Mouse (Mus musculus): Measurements from ENCODE around the gene Mob3b. TPM values are rescaled to one million over a fixed set of nuclear protein-coding genes. Genes with fewer than 3 reads are reported as not detected.

Gene Mob3b
- polyA plus RNA-seq, 1 experiment from 2014 or later = 9.3 TPM

DNA sequence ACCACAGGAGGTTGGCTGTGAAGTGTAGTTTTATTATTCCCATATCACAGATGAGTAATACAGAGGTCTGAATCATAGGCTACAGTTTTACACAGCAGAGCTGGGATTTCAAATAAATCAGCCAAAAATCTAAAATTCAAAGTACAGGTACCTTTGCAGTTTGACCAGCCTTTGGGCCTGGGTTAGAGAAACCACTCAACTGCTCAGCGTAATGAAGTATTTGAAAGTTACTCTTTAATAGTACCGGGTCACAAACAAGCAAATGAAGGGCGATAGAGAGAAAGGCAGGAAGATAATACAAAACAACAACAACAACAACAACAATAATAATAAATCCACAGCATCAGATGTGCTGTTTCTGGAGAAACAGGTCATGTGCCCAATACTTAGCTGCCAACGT, 169.7 kb downstream of the Mob3b start:
- Histone ChIP-seq H3K27me3 (ENCODE audit: control insufficient read depth, insufficient read depth, low read length) (no peaks in the 10 kb centered on the region), H3K27ac (ENCODE audit: low read depth, low read length) (no peak overlapping the region), H3K9me3 (ENCODE audit: control insufficient read depth, low read length) (no peaks in the 10 kb centered on the region), H3K4me3 (ENCODE audit: low read depth, low read length) (no peak overlapping the region), H3K9ac (ENCODE audit: low read length) (no peak overlapping the region), H3K4me1 (ENCODE audit: control insufficient read depth, insufficient read depth, low read length) (peaks cover 8% of the 10 kb centered on the region), H3K4me2 (ENCODE audit: low read depth) (no peak overlapping the region), H3K36me3 (ENCODE audit: control insufficient read depth, insufficient read depth, low read length) (no peaks in the 10 kb centered on the region)
- DNase-seq (ENCODE audit: low spot score) (no peak), ATAC-seq (ENCODE audit: insufficient read depth, low FRiP score, low TSS enrichment) (no peak)
- 91% methylated on average over 4 of the region's 4 CpGs for WGBS

DNA sequence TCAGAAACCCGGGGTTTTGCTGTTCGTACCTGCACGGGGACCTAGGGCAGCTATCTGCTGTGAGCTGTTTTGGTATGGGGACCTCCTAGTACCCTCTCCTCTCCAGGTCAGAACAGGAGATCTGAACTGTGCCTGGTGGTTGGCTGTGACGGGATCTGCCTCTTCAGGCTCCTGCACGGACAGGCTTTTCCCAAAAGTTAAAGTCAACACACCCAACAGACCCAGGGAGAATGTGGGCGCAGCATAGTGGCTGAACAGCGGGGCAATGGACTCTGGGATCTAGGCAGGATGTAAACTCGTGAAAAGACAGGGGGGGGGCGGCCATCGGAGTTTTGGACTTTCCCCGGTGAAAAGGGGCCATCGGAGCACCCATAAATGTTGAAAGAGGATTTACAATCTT, 170.2 kb downstream of the Mob3b start:
- Histone ChIP-seq H3K4me2 (ENCODE audit: low read depth) (no peak overlapping the region), H3K36me3 (ENCODE audit: control insufficient read depth, insufficient read depth, low read length) (no peaks in the 10 kb centered on the region), H3K27me3 (ENCODE audit: control insufficient read depth, insufficient read depth, low read length) (no peaks in the 10 kb centered on the region), H3K4me1 (ENCODE audit: control insufficient read depth, insufficient read depth, low read length) (peaks cover 3% of the 10 kb centered on the region), H3K9ac (ENCODE audit: low read length) (no peak overlapping the region), H3K9me3 (ENCODE audit: control insufficient read depth, low read length) (no peaks in the 10 kb centered on the region), H3K27ac (ENCODE audit: low read depth, low read length) (no peak overlapping the region), H3K4me3 (ENCODE audit: low read depth, low read length) (no peak overlapping the region)
- no peak for ATAC-seq (ENCODE audit: insufficient read depth, low FRiP score, low TSS enrichment)
- WGBS = 84% methylated on average over 12 of the region's 12 CpGs
- DNase-seq (ENCODE audit: low spot score) = no peak

DNA sequence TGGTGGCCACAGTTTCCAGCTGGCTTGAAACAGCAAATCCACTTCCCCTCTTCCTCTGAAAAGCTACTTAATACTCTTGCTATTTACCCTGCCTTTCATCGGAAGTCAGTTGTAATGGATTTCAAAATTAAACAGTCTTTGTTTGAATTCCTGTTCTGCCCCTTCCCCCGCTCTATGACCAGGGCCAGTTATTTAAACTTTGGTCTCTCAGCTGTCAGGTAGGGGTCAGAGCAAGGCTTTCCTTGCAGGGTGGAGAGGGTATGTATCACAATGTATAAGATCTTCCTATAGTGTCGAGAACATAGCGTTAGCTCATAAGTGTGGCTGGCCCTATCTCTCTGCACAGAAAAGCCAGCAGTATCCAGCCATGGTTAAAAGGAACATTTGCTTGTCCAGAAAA, 170.6 kb downstream of the Mob3b start:
- H3K36me3 ChIP-seq (ENCODE audit: control insufficient read depth, insufficient read depth, low read length) = no peaks in the 10 kb centered on the region
- no peak overlapping the region for H3K4me3 ChIP-seq (ENCODE audit: low read depth, low read length)
- peaks cover 2% of the 10 kb centered on the region; the same call in 1 of the 2 replicates for H3K4me1 ChIP-seq (ENCODE audit: control insufficient read depth, insufficient read depth, low read length)
- ATAC-seq (ENCODE audit: insufficient read depth, low FRiP score, low TSS enrichment) = no peak
- no peaks in the 10 kb centered on the region for H3K9me3 ChIP-seq (ENCODE audit: control insufficient read depth, low read length)
- no peak overlapping the region for H3K27ac ChIP-seq (ENCODE audit: low read depth, low read length)
- WGBS = 88% methylated on average over 4 of the region's 4 CpGs
- H3K27me3 ChIP-seq (ENCODE audit: control insufficient read depth, insufficient read depth, low read length) = no peaks in the 10 kb centered on the region
- H3K9ac ChIP-seq (ENCODE audit: low read length) = no peak overlapping the region
- no peak for DNase-seq (ENCODE audit: low spot score)
- no peak overlapping the region for H3K4me2 ChIP-seq (ENCODE audit: low read depth)

DNA sequence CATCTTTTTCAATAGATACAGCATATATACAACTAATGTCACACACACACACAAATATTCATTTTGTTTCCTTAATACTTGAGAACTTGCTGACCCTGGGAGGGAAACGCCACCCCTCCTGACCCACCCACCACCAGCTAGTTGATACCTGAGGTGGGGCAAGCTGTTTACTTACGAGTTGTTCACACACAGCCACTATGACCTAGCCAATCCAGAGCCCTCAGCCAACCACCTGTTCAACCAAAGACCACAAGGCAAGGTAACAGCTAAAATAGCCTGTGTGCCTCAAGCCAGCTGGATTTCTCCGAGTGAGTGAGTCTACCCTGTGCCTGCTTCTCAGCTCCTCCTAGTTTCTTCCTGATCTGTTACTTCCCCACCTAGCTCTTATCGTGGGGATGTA, 172.9 kb downstream of the Mob3b start:
- H3K36me3 ChIP-seq (ENCODE audit: control insufficient read depth, insufficient read depth, low read length) = no peaks in the 10 kb centered on the region
- peaks cover 8% of the 10 kb centered on the region; the same call in 1 of the 2 replicates for H3K4me1 ChIP-seq (ENCODE audit: control insufficient read depth, insufficient read depth, low read length)
- ATAC-seq (ENCODE audit: insufficient read depth, low FRiP score, low TSS enrichment) (no peak), DNase-seq (ENCODE audit: low spot score) (no peak)
- H3K4me2 ChIP-seq (ENCODE audit: low read depth) = no peak overlapping the region
- no peak overlapping the region for H3K27ac ChIP-seq (ENCODE audit: low read depth, low read length)
- H3K9me3 ChIP-seq (ENCODE audit: control insufficient read depth, low read length) = no peaks in the 10 kb centered on the region
- H3K9ac ChIP-seq (ENCODE audit: low read length) = no peak overlapping the region
- H3K27me3 ChIP-seq (ENCODE audit: control insufficient read depth, insufficient read depth, low read length) = no peaks in the 10 kb centered on the region
- no peak overlapping the region for H3K4me3 ChIP-seq (ENCODE audit: low read depth, low read length)
- 91% methylated on average over 4 of the region's 4 CpGs for WGBS

DNA sequence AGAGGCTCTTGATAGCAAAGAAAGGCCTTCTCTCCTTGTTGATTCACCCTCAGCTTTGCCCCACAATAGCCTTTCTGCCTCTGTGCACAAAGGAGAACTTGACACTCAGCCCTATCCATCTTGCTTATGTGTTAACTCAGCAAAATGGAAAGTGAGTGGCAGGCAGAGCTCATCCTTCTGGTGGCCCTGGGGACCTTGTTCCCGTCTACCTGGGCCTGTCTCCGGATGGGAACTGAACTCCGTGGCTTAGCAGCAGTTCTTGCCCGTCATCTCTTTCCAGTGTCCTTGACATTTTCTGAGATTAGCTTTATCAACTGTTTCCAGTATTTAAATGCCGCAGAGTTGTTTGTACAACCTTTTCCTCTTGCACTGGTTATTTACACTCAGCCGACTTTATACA, 173.8 kb downstream of the Mob3b start:
- Histone ChIP-seq H3K4me1 (ENCODE audit: control insufficient read depth, insufficient read depth, low read length) (peaks cover 8% of the 10 kb centered on the region; the same call in 1 of the 2 replicates), H3K4me3 (ENCODE audit: low read depth, low read length) (no peak overlapping the region), H3K9ac (ENCODE audit: low read length) (no peak overlapping the region), H3K9me3 (ENCODE audit: control insufficient read depth, low read length) (no peaks in the 10 kb centered on the region), H3K36me3 (ENCODE audit: control insufficient read depth, insufficient read depth, low read length) (no peaks in the 10 kb centered on the region), H3K27me3 (ENCODE audit: control insufficient read depth, insufficient read depth, low read length) (no peaks in the 10 kb centered on the region), H3K4me2 (ENCODE audit: low read depth) (no peak overlapping the region), H3K27ac (ENCODE audit: low read depth, low read length) (no peak overlapping the region)
- ATAC-seq (ENCODE audit: insufficient read depth, low FRiP score, low TSS enrichment) = no peak
- DNase-seq (ENCODE audit: low spot score) = no peak
- 86% methylated on average over 6 of the region's 6 CpGs for WGBS

DNA sequence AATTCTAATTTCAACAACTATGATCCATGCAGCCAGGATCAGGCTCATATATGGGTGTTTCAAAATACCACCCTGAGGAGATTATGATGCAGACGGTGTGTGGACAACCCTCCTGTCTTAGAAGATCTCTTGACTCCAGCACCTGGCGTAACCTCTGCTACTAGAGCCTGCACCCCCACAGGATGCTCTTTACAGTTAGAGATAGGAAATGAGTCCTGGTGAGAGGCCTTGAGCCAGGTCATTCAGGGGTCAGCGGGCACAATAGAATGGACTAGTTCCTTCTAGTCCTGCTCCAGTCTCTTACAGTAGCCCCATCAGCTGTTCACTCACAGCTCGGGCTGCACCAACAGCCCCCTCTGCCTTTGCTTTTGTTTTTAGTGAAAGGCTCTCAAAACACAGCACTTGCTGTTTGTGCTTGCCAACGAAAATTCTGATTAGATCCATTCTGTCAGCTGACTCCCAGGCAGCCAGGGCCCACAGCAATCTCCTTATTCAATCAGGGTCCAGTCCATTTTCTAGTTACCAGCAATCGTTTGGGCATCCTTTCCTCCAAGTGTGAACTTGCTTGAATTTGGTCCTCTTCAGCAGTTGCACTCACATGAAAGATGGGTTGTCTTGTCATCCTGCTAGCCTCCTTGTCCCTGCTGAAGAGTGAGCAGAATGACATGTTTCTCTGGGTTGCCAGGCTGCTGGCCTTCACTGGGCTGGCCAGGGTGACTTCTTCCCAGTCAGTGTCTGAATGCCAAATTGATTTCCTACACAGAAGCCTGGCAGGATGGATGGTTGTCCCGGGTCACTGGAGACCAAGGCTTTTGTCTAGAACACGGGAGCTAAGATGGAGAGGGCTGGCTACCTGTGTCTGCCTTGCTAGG, 175.7 kb downstream of the Mob3b start:
- no peak overlapping the region for H3K27ac ChIP-seq (ENCODE audit: low read depth, low read length)
- 61% methylated on average over 8 of the region's 8 CpGs for WGBS

DNA sequence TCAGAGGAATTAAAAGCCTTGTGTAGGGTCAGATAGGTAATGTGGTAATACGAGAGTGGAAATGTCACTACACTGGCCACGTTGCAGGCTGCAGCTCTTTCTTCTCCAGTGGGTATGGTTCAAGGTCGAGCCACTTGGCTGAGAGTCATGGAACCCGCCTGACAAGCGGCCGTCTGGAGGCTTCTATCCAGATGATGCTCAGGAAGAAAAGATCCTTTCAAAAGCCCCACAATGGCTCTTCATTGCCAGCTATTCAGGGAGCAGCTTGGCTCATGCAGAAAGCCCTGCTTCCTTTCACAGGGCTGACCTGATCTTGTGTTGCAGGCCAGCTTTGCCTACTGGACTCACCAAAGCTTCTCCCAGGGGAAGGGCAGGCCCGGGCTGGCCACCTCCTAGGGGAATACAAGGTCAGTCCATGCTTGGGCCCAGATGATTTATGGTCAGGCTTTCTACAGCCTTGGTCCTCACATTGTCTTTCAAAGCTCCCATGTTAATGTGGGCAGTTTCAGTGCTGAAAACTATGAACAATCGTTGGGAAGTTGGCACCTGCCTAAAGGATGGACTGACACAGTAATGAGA, 176.7 kb downstream of the Mob3b start:
- H3K9me3 ChIP-seq (ENCODE audit: control insufficient read depth, low read length) = no peaks in the 10 kb centered on the region
- no peaks in the 10 kb centered on the region for H3K36me3 ChIP-seq (ENCODE audit: control insufficient read depth, insufficient read depth, low read length)
- H3K9ac ChIP-seq (ENCODE audit: low read length) = no peak overlapping the region
- peaks cover 8% of the 10 kb centered on the region; the same call in 1 of the 2 replicates for H3K4me1 ChIP-seq (ENCODE audit: control insufficient read depth, insufficient read depth, low read length)
- no peak overlapping the region for H3K27ac ChIP-seq (ENCODE audit: low read depth, low read length)
- no peak overlapping the region for H3K4me3 ChIP-seq (ENCODE audit: low read depth, low read length)
- WGBS = 57% methylated on average over 8 of the region's 8 CpGs
- ATAC-seq (ENCODE audit: insufficient read depth, low FRiP score, low TSS enrichment) = no peak
- no peak for DNase-seq (ENCODE audit: low spot score)
- no peak overlapping the region for H3K4me2 ChIP-seq (ENCODE audit: low read depth)
- no peaks in the 10 kb centered on the region for H3K27me3 ChIP-seq (ENCODE audit: control insufficient read depth, insufficient read depth, low read length)

More for the DNA sequence above, 175.7 kb downstream of the Mob3b start:
- Histone ChIP-seq H3K36me3 (ENCODE audit: control insufficient read depth, insufficient read depth, low read length) (no peaks in the 10 kb centered on the region), H3K9me3 (ENCODE audit: control insufficient read depth, low read length) (no peaks in the 10 kb centered on the region), H3K9ac (ENCODE audit: low read length) (no peak overlapping the region), H3K4me1 (ENCODE audit: control insufficient read depth, insufficient read depth, low read length) (peaks cover 8% of the 10 kb centered on the region; the same call in 1 of the 2 replicates), H3K27me3 (ENCODE audit: control insufficient read depth, insufficient read depth, low read length) (no peaks in the 10 kb centered on the region), H3K4me2 (ENCODE audit: low read depth) (no peak overlapping the region), H3K4me3 (ENCODE audit: low read depth, low read length) (no peak overlapping the region)
- DNase-seq (ENCODE audit: low spot score) (no peak), ATAC-seq (ENCODE audit: insufficient read depth, low FRiP score, low TSS enrichment) (no peak)

DNA sequence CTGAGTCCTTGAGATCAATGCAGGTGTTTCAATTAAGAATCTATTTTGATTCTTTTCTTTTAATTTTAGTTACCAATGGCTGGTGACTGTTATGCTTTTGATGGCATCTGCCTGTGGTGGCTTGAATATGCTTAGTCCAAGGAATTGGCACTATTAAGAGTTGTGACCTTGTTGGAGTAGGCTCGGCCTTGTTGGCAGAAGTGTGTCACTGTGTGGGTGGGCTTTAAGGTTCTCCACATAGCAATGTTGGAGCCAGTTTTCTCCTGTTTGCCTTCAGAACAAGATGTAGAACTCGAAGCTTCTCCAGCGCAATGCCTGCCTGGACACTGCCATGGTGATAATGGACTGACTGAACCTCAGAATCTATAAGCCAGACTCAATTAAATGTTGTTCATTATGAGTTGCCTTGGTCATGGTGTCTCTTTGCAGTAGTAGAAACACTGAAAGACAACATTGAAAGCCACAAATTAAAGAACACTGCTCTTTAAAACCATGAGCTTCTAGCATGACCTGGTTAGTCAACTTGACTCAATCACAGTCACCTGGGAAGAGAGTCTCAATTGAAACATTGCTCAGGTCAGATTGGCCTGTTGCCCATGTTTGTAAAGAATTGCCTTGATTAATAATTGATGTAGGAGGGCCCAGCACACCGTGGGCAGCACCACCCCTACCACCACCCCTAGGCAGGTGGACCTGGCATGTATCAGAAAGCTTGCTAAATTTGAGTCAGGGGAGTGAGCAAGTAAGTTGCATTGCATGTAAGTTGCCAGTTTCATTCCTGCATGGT, 180.2 kb downstream of the Mob3b start:
- Histone ChIP-seq H3K4me3 (ENCODE audit: low read depth, low read length) (no peak overlapping the region), H3K4me1 (ENCODE audit: control insufficient read depth, insufficient read depth, low read length) (peaks cover 8% of the 10 kb centered on the region; the same call in 1 of the 2 replicates), H3K36me3 (ENCODE audit: control insufficient read depth, insufficient read depth, low read length) (no peaks in the 10 kb centered on the region), H3K27ac (ENCODE audit: low read depth, low read length) (no peak overlapping the region), H3K27me3 (ENCODE audit: control insufficient read depth, insufficient read depth, low read length) (no peaks in the 10 kb centered on the region), H3K9me3 (ENCODE audit: control insufficient read depth, low read length) (no peaks in the 10 kb centered on the region), H3K4me2 (ENCODE audit: low read depth) (no peak overlapping the region), H3K9ac (ENCODE audit: low read length) (no peak overlapping the region)
- ATAC-seq (ENCODE audit: insufficient read depth, low FRiP score, low TSS enrichment) = no peak
- DNase-seq (ENCODE audit: low spot score) = no peak
- 89% methylated on average over 4 of the region's 4 CpGs for WGBS

Data from neural tube, embryonic 11.5 days (tissue).